Mouse (Mus musculus) gastrocnemius, adult 8-10 months (tissue): Measurements from ENCODE around the gene Psmb3. TPM values are rescaled to one million over a fixed set of nuclear protein-coding genes. Genes with fewer than 3 reads are reported as not detected.

Experiments used
- DNase-seq, 2 experiments: peaks; one replicate each; pipeline ENCODE4 v3.0.0; 2022; ENCODE audit warnings: low spot score in 2 of 2
- total RNA-seq, 4 experiments: library from RNA; stranded (reverse); gene quantifications; 2 replicates each; pipeline ENCODE4 v1.2.4; 2022

Gene Psmb3
- total RNA-seq, 4 experiments from 2014 or later = 164 to 175 (median 171) TPM

DNA sequence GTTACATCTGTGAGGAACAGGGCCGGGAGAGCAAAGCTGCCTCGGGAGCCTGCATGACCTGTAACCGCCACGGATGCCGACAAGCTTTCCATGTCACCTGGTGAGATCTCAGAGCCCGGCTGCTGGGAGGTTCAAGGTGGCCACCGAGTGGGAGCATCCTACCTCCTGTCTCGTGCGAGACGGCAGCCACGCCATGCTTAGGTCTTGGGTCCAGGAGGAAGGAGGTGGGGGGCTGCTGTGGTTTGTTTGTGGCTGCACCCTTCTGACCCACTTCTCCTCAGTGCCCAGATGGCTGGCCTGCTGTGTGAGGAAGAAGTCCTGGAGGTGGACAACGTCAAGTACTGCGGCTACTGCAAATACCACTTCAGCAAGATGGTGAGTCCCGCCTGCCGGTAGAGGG lies 36.4 kb upstream of the Psmb3 start:
- DNase-seq = no peak

DNA sequence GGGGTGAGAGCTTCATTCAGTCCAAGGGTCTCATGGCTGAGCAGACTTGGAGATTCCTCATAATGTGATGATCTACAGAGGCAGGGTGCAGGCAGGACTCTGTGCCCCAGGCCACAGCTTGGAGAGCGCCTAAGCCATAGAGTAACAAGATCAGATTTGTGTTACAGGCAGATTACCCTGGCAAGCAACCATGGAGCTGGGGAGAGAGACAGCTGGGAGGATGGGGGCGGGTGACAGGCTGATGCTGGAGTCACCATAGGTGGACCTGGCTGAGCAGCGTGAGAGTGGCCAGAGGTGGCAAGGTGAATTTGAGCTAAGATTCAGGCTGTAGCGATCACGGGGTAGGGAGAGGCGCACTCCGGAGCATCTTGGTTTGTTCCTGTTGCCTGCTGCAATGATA lies 35.0 kb upstream of the Psmb3 start:
- peak in 1 of 2 experiments; percentile 58 for DNase-seq

DNA sequence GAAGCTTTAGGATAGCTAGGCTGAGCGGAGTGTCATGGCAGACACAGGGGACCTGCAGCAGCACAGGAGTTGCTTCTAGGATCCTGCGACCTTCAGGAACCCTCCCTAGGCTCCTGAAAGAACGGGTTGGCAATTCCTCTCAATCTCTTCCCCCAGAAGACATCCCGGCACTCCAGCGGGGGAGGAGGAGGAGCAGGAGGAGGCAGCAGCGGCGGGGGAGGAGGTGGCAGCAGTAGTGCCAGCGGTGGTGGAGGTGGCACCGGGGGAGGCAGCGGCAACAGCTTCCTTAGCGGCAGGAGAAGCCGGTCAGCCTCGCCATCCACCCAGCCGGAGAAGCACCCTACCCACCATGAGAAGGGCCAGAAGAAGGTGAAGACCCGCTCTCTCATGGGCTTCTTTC lies 33.9 kb upstream of the Psmb3 start:
- DNase-seq = no peak

DNA sequence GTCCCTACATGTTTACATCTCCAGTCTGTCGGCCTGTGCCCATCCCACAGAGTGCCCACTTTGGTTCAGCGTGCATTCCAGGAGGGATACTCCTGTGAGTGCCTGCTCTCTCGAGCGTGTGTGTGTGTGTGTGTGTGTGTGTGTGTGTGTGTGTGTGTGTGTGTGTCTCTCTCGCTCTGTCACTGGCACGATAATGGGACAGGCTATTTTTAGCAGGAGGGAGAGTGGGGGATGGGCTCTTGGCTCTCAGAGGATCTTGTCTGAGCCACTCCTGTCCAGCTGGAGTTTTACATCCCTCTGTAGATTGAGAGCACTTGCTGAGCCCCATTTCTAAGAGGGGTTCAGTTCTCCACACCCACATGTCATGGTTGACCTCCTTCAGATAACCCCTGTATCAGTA lies 33.4 kb upstream of the Psmb3 start:
- DNase-seq = peak; percentile 66 to 75

DNA sequence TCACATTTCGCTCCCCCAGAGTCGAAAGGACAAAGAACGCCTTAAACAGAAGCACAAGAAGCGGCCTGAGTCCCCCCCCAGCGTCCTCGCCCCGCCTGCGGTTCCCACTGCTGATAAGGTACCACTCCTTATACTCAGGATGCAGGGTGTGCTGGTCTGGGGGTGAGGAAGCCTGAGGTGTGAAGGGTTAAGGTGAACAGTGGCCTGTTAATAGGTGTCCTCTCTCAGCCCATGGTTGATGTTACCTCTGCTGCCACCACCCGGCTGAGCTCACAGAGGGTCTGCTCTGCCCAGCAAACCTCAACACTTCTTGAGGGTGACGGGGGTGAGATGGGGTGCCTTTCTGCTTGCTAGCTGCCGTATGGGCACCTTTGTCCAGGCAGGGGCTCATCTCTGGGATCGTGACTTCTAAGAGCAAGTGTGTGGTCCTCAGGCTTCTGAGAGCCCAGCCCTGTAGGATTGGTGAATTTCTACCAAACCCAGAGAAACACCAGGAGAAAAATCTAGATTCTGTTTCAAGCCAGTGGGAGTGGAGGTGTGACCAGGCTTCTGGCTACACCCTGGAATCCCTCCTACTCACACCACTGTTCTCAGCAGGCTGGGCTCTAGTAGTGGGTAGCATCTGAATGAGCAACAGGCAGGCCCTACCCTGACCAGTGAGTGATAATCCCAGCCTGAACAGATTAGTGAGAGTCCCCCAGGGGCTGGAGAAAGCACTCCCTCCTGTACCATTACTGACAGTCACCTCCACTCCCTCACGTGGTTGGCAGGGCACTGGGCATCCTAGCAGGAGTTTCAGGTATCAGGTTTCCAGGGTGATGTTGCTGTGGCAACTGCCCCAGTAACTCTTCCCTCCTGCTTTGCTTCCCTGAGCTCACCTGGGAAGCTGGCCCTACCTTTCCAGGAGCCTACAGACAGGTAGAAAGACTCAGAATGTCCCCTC lies 32.7 kb upstream of the Psmb3 start:
- no peak for DNase-seq

DNA sequence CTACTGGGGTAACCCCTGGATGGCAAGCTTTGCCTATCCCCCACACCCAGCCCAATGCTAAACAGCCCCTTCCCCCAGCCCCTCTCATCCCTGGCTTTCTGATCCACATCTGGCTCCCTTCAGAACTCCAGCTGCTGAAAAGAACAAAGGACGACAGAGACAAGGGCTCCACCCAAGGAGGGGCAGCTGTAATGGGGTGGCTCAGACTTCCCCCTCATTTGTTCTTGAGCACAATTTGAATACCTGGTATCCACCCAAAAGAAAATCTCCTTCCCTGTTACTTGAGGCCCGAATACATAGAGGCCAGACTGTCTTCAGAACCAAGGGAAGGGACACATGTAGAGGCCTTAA lies 32.0 kb upstream of the Psmb3 start:
- DNase-seq = no peak

DNA sequence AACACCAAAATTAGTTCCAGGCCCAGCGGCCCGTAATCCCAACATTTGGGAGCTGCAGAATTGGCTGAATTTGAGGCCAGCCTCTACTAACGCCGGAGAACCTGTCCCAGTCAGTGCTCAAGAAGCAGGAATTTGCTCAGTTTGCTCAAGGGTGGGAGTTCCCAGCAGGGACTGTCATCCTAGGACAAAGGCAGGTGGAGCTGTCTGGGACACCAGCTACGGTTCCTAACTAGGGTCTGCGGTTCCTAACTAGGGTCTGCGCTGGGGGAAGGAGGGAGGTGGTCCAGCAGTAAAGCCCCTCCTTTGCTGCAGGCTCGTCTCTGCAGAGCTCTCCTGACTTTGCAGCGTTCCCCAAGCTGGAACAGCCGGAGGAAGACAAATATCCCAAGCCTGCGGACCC lies 30.1 kb upstream of the Psmb3 start:
- DNase-seq = no peak

DNA sequence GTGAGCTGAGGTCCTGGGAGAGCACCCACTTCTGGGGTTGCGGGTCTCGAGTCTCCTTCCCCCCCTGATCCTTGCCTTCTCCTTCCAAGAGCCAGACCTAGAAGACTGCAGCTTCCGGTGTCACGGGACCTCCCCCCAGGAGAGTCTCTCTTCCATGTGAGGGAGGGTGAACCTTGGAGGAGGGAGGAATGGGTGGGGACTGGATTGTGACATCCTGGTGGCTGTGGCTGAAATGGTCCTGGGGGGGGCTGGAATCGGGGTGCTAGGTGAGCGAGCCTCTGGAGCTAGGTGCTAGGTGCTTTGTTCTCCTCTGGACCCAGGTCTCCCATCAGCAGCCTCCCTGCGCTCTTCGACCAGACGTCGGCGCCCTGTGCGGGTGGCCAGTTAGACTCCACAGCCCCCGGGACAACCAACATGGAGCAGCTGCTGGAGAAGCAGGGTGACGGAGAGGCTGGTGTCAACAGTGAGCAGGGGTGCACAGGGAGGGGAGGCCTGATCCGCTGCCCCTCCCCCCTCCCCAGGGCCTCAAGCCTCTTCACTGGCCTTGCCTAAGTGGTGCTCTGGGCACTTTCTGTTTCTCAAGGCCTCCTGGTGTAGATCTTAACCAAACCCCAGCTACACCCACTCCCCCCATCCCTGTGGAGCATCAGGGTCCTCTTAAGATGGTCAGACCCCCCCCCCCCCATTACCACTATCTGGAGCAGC lies 27.0 kb upstream of the Psmb3 start:
- no peak for DNase-seq

DNA sequence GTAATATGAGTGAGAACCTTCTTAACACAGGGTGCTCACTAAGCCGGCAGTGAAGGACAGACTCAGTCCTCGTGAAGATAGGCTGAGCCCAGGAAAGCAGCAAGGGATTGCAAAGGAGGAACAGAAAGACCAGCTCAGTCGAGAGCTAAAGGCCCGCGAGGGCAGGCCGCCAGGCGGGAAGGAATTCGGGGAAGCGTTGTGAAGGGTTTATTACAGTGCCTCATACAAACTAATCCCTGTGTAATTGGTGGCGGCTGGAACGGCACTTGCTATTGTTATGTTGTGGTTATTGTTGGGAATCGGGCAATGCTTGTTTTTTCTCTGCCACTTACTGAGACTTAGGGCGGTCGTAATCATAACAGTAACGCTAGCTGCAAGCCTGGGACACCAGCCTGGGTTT lies 25.8 kb upstream of the Psmb3 start:
- DNase-seq = no peak

DNA sequence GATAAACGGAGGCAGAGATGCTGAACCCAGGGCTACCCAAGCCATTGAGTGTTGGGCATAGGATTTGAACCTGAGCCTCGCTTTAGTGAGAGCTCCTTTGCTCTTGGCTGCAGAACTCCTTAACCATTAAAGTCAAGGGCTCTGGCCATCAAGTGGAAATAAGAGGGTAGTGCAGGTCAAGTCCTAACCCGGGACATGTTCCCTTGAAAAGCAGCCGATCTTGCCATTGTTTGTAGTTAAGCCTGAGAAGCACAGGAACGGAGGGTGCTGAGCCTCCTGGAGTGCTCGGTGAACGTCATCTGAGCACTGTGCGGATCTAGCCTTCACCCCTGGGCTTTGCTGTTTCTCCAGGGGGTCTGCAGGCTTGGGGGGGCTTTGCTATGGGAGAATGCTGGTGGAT lies 25.4 kb upstream of the Psmb3 start:
- no peak for DNase-seq

DNA sequence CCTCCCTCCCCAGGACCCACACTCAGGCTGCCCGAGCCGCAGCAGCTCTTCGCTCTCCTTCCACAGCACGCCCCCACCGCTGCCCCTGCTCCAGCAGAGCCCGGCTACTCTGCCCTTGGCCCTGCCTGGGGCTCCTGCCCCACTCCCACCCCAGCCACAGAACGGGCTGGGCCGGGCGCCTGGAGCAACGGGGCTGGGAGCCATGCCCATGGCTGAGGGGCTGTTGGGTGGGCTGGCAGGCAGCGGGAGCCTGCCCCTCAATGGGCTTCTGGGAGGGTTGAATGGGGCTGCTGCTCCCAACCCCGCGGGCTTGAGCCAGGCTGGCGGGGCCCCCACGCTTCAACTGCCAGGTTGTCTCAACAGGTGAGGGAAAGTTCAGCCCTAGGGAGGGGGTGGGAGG lies 24.9 kb upstream of the Psmb3 start:
- no peak for DNase-seq

DNA sequence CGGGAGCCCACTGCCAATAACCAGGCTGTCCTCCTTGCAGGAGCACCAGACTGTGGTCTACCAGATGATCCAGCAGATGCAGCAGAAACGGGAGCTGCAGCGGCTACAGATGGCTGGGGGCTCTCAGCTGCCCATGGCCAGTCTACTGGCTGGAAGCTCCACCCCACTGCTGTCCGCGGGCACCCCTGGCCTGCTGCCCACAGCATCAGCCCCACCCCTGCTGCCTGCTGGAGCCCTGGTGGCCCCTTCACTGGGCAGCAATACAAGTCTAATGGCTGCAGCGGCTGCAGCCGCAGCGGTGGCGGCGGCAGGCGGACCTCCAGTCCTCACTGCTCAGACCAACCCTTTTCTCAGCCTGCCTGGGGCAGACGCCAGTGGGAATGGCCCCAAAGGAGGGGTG lies 22.8 kb upstream of the Psmb3 start:
- DNase-seq = no peak

DNA sequence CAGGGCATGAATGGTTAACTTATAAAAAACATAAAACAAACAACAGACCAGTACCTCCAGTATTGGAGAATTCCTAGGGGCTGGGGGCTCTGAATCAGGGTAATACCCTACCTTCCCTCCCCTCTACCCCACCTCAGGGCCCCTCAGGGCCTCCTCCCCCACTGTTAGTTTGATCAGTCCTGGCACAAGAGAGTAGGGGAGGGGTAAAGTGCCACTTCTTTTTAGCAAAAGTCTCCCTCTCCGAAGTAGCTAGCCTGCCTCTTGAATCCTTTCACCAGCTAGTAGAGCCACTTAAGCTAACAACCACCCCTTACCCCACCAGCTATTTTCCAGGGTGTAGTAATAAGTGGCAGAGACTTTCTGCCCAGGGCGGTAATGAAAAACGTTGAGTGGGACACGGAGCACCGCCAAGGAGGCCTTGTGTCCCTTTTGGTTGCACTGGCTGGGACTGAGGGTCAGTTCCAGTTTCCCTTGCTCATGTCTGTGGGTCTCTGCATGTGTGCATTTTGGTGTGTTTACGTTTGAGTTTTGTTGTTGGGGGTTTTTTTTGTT lies 20.6 kb upstream of the Psmb3 start:
- DNase-seq = no peak

DNA sequence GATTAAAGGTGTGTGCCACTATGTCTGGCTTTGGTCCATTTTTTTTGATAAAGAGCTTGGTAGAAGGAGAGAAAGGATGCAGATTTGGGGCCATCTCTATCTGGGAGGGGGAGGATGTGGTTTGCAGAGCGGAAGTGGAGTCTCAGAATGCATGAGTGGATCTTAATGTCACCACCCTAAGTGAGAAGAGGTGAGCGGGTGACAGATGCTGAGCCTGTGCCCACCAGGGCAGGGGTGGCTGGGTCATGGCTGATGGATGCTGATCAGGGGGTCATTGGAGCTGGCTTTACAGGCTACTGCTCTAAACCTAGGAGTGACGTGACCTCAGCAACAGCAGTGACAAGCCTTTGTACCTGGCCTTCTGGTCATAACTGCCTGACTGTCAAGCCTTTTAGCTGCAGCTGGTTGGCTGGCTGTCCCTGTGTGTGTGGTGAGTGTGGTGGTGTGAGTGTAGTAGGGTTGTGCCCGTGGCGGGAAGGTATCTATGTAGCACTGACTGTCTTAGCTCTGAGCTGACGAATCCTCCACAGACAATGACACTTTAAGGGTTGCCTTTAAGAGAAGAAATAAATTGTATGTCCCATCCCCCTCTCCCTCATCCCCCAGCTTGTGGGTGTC lies 19.0 kb upstream of the Psmb3 start:
- DNase-seq = no peak

DNA sequence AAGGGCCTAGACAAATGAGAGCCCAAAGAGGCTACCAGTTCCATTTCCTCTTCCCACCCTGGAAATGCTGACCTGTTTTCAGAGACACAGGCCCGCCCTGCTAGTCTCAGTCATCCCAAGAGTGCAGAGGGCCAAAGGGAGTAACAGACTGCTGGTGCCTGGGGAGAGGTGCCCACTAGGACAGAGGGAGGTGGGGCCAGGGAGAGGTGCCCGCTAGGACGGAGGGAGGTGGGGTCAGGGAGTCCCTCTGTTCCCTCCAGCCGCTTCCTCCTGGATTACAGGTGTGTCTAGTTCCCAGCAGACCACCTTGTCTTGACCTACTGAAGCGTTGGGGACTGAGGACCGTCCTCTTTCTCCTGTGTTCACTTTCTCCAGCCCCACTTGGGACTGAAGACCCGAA lies 18.4 kb upstream of the Psmb3 start:
- peak; percentile 35 to 38 for DNase-seq

DNA sequence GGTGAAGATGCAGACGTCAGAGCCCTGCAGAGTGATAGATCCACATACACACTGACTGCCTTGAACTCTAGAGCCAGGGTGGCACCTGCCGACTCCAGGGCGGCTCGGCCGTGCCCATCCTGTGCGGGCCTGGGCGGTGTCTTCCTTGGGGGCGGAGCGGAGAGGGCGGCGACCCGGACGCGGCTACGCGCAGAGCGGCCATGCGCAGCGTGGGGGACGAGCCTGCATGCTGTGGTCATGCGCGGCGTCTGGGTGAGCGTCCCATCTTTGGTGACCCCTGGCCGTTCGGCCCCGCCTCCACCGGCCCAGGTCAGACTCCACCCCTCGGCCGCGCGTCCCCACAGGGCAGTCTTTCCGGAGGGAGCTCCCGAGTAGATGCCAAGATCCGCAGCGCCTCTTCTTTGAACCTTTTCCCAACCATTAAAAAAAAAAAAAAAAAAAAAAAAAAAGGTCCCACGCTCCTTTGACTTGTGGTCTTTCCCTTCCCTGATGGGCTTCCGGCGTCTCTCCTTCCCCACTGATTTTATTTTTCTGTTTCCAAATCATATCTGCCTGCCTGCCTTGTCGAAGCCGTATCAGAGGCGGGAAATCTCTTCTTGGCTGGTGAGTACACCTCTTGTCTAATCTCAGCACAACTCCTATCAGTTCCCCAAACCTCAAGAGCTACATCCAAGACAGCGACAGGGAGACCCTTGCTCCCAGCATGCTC lies 17.4 kb upstream of the Psmb3 start, which contains the start of gene Cisd3:
Gene Cisd3 (plus strand): TSS at position 214 of the 709 bp plus-strand sequence.
- DNase-seq = peak; percentile 94 to 96

DNA sequence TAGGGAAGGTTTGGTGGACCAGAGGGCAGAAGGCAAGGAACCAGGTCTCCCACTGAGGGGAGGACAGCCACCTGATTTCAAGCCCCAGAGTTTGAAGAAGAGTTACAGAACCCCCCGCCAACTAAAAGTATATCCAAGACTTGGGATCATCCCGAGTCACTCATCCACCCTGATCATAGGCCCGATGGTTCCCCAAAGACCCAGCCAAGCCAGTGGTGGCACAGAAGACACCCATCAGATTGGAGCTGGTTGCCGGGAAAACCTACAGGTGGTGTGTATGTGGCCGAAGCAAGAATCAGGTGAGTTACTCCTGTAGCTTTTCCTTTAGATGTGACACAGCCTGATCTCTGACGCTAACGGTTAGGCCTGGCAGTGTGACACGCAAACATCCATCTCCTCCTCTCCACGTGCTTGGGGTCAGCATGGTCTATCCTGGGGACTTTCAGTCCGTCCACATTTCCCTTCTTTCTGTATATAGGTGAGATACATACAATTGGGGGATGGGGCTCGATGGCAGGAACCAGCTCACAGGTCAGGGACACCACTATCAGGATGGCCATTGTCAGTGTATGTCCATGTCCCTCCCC lies 16.8 kb upstream of the Psmb3 start:
- no peak for DNase-seq

DNA sequence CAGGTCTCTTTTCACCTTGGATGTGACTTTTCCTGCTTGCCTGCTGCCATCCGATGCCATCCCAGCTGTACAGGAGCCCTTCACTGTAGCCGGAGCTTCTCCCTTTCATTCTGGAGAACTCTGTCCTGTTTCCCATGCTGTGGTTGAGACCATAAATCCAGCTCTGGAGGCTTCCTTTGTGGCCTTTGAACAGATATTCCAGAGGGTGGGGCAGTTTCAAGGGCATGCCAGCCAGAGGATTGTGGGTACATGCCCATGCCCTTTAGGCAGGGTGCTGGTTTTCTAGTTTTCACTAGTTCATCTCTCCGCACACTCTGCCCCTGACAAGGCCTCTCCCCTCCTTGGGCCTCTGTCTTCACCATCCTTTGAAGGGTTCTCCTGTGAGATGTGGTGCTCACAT lies 16.1 kb upstream of the Psmb3 start:
- DNase-seq = no peak

DNA sequence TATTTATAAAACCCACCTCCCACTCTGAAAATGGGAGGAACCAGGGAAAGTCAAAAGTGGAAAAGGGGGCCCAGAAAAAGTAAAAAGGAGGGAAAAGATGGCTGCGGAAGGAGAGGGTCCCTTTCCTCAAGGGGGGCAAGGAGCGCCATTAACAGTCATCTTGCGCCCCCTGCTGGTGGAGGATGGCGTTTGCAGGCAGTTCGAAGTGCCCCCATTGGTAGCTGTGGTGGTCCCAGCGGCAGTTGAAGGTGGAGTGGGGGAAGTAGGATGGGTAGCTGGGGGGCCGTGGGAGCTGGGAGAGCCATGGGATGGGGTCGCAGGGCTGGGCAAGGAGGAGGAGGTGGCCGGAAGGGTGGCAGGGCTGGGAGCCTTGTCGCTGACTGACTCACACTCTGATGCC lies 13.3 kb upstream of the Psmb3 start:
- no peak for DNase-seq

DNA sequence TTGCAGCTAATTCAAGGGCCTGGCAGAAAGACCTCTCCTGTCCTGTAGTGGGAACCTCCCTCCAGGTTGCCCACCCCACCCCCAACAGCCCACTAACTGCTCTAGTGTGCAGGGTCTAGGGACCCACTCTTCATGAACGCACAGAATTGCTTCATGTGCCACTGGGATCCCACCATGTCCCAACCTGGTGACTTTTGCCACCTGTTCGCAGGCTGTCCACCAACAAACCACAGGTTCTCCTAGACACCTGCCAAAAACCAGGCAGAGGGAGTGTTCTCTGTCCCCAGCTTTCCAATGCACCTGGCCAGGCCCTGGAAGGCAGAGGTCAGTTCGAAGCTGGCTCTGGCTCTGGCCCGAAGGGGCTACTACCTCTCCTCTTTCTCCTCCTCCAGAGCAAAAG lies 8.8 kb upstream of the Psmb3 start:
- DNase-seq = no peak
